Mouse (Mus musculus) lung, postnatal 0 days (tissue): ENCODE results near the gene St3gal5. TPM values are rescaled to one million over a fixed set of nuclear protein-coding genes. Genes with fewer than 3 reads are reported as not detected.

Source experiments
- ATAC-seq: fragments of 200-750 bp; cut with Nextera tagmentation; 2 replicates; pipeline ENCODE4 v1.8.0; 2017; ENCODE audit warnings: moderate library complexity
- DNase-seq: peaks from one replicate; pipeline ENCODE4 v3.0.0-alpha.2; 2016; ENCODE audit warnings: low spot score
- H3K27ac ChIP-seq: fragments of 300-500 bp; sonication (generic); 2 replicates; pipeline ENCODE4 v1.5.1; 2014; ENCODE audit warnings: antibody characterized with exemption, mild to moderate bottlenecking, low read length, mixed read lengths
- H3K27me3 ChIP-seq: fragments of 300-500 bp; sonication (generic); replicated peaks from 2 replicates; pipeline ENCODE4 v1.6.1; 2014; ENCODE audit warnings: low read length, mixed read lengths; ENCODE audit not compliant: insufficient read depth
- H3K36me3 ChIP-seq: fragments of 300-500 bp; sonication (generic); 2 replicates; pipeline ENCODE4 v1.6.1; 2014; ENCODE audit warnings: low read length, mixed read lengths; ENCODE audit not compliant: insufficient read depth
- H3K4me1 ChIP-seq: fragments of 300-500 bp; sonication (generic); 2 replicates; pipeline ENCODE4 v1.6.1; 2014; ENCODE audit warnings: antibody characterized with exemption, low read depth, low read length, mixed read lengths; ENCODE audit not compliant: insufficient read depth
- H3K4me2 ChIP-seq: fragments of 300-500 bp; sonication (generic); replicated peaks from 2 replicates; pipeline ENCODE4 v1.6.1; 2014; ENCODE audit warnings: low read depth, mild to moderate bottlenecking, low read length, moderate library complexity, mixed read lengths
- H3K4me3 ChIP-seq: fragments of 300-500 bp; sonication (generic); 2 replicates; pipeline ENCODE4 v1.5.1; 2014; ENCODE audit warnings: low read depth, low read length
- H3K9ac ChIP-seq: fragments of 300-500 bp; sonication (generic); replicated peaks from 2 replicates; pipeline ENCODE4 v1.6.1; 2014; ENCODE audit warnings: low read depth, mild to moderate bottlenecking
- H3K9me3 ChIP-seq: fragments of 300-500 bp; sonication (generic); 2 replicates; pipeline ENCODE4 v1.6.1; 2016; ENCODE audit warnings: low read length, mixed read lengths
- CTCF ChIP-seq: IDR thresholded peaks from 2 replicates; pipeline ENCODE4 v1.5.1; 2016; ENCODE audit warnings: antibody characterized with exemption, mild to moderate bottlenecking
- EP300 ChIP-seq: IDR thresholded peaks from 2 replicates; pipeline ENCODE4 v1.6.1; 2016; ENCODE audit warnings: antibody characterized with exemption, mild to moderate bottlenecking, control low read depth
- WGBS: fragments of 180-500 bp; shearing (Covaris S2); extraction: QIAGEN DNeasy Blood & Tissue Kit; methylation state at CpG from one replicate; pipeline ENCODE4 v1.1.7; 2014; 5-methylcytosine and 5-hydroxymethylcytosine counted together
- polyA plus RNA-seq: library from polyadenylated mRNA; unstranded; fragments of >200 nt; fragmentation: Nextera tagmentation; extraction: Ambion mirVana; gene quantifications from 2 replicates; pipeline ENCODE4 v1.2.1, GENCODE M21; 2015

Gene St3gal5
- polyA plus RNA-seq, 1 experiment from 2014 or later = 38.9 TPM

DNA sequence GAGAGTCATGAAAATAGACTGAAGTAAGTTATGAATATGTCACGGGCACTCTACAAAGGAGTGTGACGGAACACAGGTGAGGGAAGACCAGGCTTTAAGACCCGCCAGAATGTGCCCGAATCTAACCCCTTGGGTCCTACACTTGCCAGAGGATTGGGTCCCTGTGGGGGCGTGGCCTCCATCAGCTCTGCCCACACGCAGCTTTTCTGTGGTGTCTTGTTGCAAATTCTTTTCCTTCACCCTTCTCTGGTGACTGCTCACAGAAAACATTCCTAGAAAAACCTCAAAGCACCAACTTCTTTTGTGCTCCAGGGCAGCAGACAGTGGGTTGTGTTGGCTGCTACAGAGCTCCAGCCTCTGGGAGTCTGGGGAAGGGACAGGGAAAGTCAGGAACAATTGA is 6.4 kb upstream of the St3gal5 start:
- no peaks in the 10 kb centered on the region for H3K36me3 ChIP-seq
- WGBS = 47% methylated on average over 6 of the region's 6 CpGs
- no peaks in the 10 kb centered on the region for H3K4me1 ChIP-seq
- TF ChIP-seq CTCF (no peak), EP300 (no peak)
- H3K27ac ChIP-seq = no peak overlapping the region
- H3K4me3 ChIP-seq = no peak overlapping the region
- DNase-seq = peak; percentile 31
- no peak overlapping the region for H3K9ac ChIP-seq
- no peak overlapping the region for H3K4me2 ChIP-seq
- no peaks in the 10 kb centered on the region for H3K9me3 ChIP-seq
- H3K27me3 ChIP-seq = no peaks in the 10 kb centered on the region
- no peak for ATAC-seq

DNA sequence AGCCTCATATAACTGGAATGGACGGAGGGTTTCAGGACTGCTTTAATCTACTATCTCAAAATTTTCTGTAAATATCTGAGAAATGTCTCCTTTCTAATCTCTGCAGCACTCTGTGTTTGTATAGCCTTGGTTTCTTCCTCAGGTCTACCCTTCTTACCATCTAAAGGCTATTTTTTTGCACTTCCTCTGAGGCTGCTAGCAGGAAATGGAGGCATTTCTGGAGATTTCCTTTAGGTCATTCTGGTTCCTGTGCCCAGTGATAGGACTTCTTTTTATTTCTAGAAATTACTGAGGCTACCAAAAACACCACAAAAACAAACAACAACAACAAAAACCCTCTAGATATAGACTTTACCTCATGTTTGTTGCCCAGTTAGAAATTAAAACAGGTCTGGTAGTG is 4.3 kb upstream of the St3gal5 start:
- no peak for TF ChIP-seq EP300
- TF ChIP-seq CTCF = no peak
- WGBS = 50% methylated on average over 1 of the region's 1 CpGs
- H3K9me3 ChIP-seq = no peaks in the 10 kb centered on the region
- no peak overlapping the region for H3K4me2 ChIP-seq
- no peak for ATAC-seq
- H3K9ac ChIP-seq = no peak overlapping the region
- H3K4me1 ChIP-seq = no peaks in the 10 kb centered on the region
- no peaks in the 10 kb centered on the region for H3K27me3 ChIP-seq
- H3K27ac ChIP-seq = no peak overlapping the region
- DNase-seq = no peak
- no peak overlapping the region for H3K4me3 ChIP-seq
- no peaks in the 10 kb centered on the region for H3K36me3 ChIP-seq

DNA sequence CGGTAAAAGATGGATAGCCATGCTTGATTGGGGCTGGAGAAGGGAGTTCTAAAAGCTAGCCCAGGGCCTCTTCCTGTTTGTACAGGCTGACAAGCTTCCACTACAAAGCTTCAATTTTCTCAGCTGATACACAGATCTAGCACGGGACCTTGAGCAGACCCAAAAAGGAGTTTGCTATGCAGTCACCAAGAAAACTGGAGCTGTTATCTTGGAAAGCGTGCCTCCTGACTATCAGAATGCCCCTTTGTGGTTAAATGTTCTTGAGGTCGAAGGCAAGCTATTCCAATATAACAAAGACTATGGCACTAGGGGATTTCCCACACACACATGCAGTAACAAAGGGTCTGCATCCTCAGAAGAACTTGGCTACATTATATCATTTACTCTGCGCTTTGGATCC is 1.2 kb upstream of the St3gal5 start:
- DNase-seq (peak; percentile 23), ATAC-seq (no peak)
- TF ChIP-seq CTCF (no peak), EP300 (no peak)
- no peak overlapping the region for H3K4me3 ChIP-seq
- H3K9me3 ChIP-seq = no peaks in the 10 kb centered on the region
- no peaks in the 10 kb centered on the region for H3K36me3 ChIP-seq
- H3K4me2 ChIP-seq = no peak overlapping the region
- WGBS = 48% methylated on average over 5 of the region's 5 CpGs
- no peaks in the 10 kb centered on the region for H3K27me3 ChIP-seq
- peaks cover 9% of the 10 kb centered on the region; the same call in 1 of the 2 replicates for H3K4me1 ChIP-seq
- H3K9ac ChIP-seq = no peak overlapping the region
- peak overlapping the region; percentile 20; the same call in 1 of the 2 replicates for H3K27ac ChIP-seq

DNA sequence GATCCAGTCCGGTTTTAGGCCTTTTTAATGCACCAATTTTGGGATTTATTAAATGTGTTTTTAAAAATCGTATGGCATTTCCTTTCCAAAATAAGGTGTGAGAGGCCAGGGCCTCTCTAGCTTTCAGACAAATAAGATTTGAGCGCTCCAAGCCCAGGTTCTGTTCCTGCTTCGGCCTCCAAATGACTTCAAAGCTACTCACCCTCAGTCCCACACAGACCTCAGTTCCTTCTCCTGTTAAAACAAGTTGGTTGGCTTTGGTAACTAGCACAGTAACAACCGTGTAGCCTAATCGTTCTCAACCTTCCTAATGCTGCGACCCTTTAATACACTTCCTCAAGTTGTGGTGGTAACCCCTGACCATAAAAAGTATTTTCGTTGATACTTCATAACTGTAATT is 723 bp upstream of the St3gal5 start:
- 41% methylated on average over 8 of the region's 8 CpGs for WGBS
- Histone ChIP-seq H3K4me1 (peaks cover 9% of the 10 kb centered on the region; the same call in 1 of the 2 replicates), H3K9ac (0 out of 2 replicates have a peak overlapping the region, but pooled peaks have one; percentile 52), H3K4me3 (peak overlapping the region; percentile 72), H3K4me2 (peak overlapping the region; percentile 100), H3K9me3 (no peaks in the 10 kb centered on the region), H3K27ac (no peak overlapping the region; the same call in 1 of the 2 replicates), H3K36me3 (no peaks in the 10 kb centered on the region), H3K27me3 (no peaks in the 10 kb centered on the region)
- ATAC-seq = no peak
- no peak for DNase-seq
- no peak for TF ChIP-seq EP300
- no peak for TF ChIP-seq CTCF

DNA sequence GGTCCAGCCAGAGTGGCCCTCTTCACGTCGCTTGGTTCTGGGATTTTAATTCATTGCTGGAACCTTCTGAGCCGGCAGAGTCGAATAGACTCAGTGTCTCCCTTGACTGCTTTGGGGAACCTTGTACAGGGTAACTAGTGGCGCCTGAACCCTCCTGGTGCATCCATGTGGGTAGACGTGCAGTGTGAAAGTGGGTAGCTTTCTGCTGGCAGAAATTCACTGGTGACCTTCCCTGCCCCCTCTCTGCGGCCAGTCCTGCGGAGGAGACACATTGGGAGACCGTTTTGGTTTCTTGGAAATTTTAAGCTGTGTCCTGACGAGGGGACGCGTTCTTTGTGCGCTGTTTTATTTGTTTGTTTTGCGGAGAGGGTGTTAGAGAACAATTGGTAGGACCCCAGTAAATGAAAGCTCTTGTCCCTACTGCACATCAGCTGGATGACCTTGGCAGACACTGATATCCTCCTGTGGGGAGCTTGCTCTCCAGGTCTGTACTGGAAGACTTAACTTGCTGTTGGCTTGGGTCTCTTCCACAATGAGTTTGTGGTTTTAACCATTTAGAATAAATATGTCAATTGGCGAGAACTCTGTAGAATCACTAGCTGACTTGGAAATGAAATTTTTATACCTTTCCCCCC is 746 bp downstream of the St3gal5 start:
- Histone ChIP-seq H3K9ac (peak overlapping the region; percentile 52), H3K4me2 (peak overlapping the region; percentile 100), H3K27me3 (no peaks in the 10 kb centered on the region), H3K27ac (no peak overlapping the region), H3K36me3 (no peaks in the 10 kb centered on the region), H3K4me3 (peak overlapping the region; percentile 72), H3K9me3 (no peaks in the 10 kb centered on the region), H3K4me1 (peaks cover 9% of the 10 kb centered on the region; the same call in 1 of the 2 replicates)
- DNase-seq (peak; percentile 15), ATAC-seq (0 out of 2 replicates have a peak, but pooled peaks have one; percentile 0)
- 6% methylated on average over 15 of the region's 15 CpGs for WGBS
- TF ChIP-seq EP300 (no peak), CTCF (no peak)

DNA sequence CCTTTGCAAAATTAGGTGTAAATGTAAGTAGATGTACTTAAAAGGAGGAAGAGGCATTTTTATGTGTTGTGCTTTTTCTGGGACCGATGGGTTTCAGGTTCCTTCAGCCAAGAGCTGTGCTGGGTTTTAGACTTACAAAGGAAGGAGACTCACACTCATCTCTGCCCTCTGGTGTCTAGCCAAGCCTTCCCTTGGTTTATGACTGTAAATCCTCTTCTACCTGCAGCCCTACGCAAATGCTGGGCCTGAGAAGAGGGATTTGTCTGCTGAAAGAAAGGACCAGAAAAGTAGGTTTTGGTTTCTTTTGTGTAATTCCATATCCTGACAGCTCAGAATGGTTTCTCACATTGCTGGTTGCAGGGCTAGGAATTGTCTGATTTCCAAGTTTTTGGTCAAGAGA is 1.3 kb downstream of the St3gal5 start:
- Histone ChIP-seq H3K4me3 (peak overlapping the region; percentile 72; the same call in 1 of the 2 replicates), H3K27ac (no peak overlapping the region), H3K27me3 (no peaks in the 10 kb centered on the region), H3K9ac (no peak overlapping the region), H3K4me2 (peak overlapping the region; percentile 100), H3K36me3 (no peaks in the 10 kb centered on the region), H3K4me1 (peaks cover 9% of the 10 kb centered on the region; the same call in 1 of the 2 replicates), H3K9me3 (no peaks in the 10 kb centered on the region)
- DNase-seq (peak; percentile 26), ATAC-seq (no peak)
- TF ChIP-seq CTCF = peak; percentile 42
- no peak for TF ChIP-seq EP300
- 17% methylated on average over 2 of the region's 2 CpGs for WGBS
